Mouse (Mus musculus) forebrain, embryonic 10.5 days (tissue): ENCODE measurements around the gene Nphp3. TPM values are rescaled to one million over a fixed set of nuclear protein-coding genes. Genes with fewer than 3 reads are reported as not detected.
A peak's percentile ranks its signal among the peaks of the same experiment; 100 is the strongest.

Experiments
- DNase-seq: peaks from one replicate; pipeline ENCODE4 v3.0.0-alpha.2; 2017; ENCODE audit warnings: low spot score; ENCODE audit errors: extremely low spot score
- H3K27ac ChIP-seq: fragments of 300-500 bp; sonication (generic); 2 replicates; pipeline ENCODE4 v1.5.1; 2016; ENCODE audit warnings: mild to moderate bottlenecking
- H3K27me3 ChIP-seq: fragments of 300-500 bp; sonication (generic); 2 replicates; pipeline ENCODE4 v1.6.1; 2016; ENCODE audit warnings: mild to moderate bottlenecking; ENCODE audit not compliant: poor library complexity, severe bottlenecking
- H3K36me3 ChIP-seq: fragments of 300-500 bp; sonication (generic); replicated peaks from 2 replicates; pipeline ENCODE4 v1.6.1; 2016; ENCODE audit warnings: mild to moderate bottlenecking, moderate library complexity
- H3K4me1 ChIP-seq: fragments of 300-500 bp; sonication (generic); 2 replicates; pipeline ENCODE4 v1.6.1; 2016
- H3K4me3 ChIP-seq: fragments of 300-500 bp; sonication (generic); 2 replicates; pipeline ENCODE4 v1.5.1; 2016; ENCODE audit warnings: mild to moderate bottlenecking, moderate library complexity
- H3K9me3 ChIP-seq: fragments of 300-500 bp; sonication (generic); 2 replicates; pipeline ENCODE4 v1.6.1; 2016; ENCODE audit warnings: mild to moderate bottlenecking, moderate library complexity
- WGBS: fragments of 180-500 bp; shearing (Covaris S2); methylation state at CpG from one replicate; pipeline ENCODE4 v1.1.7; 2016; 5-methylcytosine and 5-hydroxymethylcytosine counted together
- polyA plus RNA-seq: library from polyadenylated mRNA; unstranded; fragments of >200 nt; fragmentation: Nextera tagmentation; extraction: Ambion mirVana; gene quantifications from 2 replicates; pipeline ENCODE4 v1.2.1, GENCODE M21; 2016

Gene Nphp3
- polyA plus RNA-seq, 1 experiment from 2014 or later: 4.4 TPM

GRCm38 (mm10) chr9:104070863-104071604 lies 68.7 kb downstream of the Nphp3 start:
- no peak for DNase-seq
- Histone ChIP-seq H3K9me3 (no peaks in the 10 kb centered on the region), H3K4me3 (no peak overlapping the region), H3K27ac (no peak overlapping the region), H3K36me3 (no peaks in the 10 kb centered on the region), H3K4me1 (no peaks in the 10 kb centered on the region), H3K27me3 (no peaks in the 10 kb centered on the region)
- 77% methylated on average over 8 of the region's 8 CpGs for WGBS

GRCm38 (mm10) chr9:104075808-104076207 lies 73.5 kb downstream of the Nphp3 start:
- no peak overlapping the region for H3K4me3 ChIP-seq
- no peaks in the 10 kb centered on the region for H3K4me1 ChIP-seq
- no peaks in the 10 kb centered on the region for H3K27me3 ChIP-seq
- H3K9me3 ChIP-seq: no peaks in the 10 kb centered on the region
- H3K27ac ChIP-seq: no peak overlapping the region
- DNase-seq: no peak
- no peaks in the 10 kb centered on the region for H3K36me3 ChIP-seq
- 70% methylated on average over 2 of the region's 2 CpGs for WGBS

GRCm38 (mm10) chr9:104078780-104079179 lies 76.4 kb downstream of the Nphp3 start:
- DNase-seq: no peak
- no peaks in the 10 kb centered on the region for H3K27me3 ChIP-seq
- 89% methylated on average over 1 of the region's 1 CpGs for WGBS

GRCm38 (mm10) chr9:104079379-104079778 lies 77.0 kb downstream of the Nphp3 start:
- no peak overlapping the region for H3K4me3 ChIP-seq
- WGBS: 50% methylated on average over 5 of the region's 5 CpGs
- no peaks in the 10 kb centered on the region for H3K27me3 ChIP-seq
- H3K9me3 ChIP-seq: no peaks in the 10 kb centered on the region
- no peaks in the 10 kb centered on the region for H3K4me1 ChIP-seq
- no peaks in the 10 kb centered on the region for H3K36me3 ChIP-seq
- H3K27ac ChIP-seq: no peak overlapping the region
- DNase-seq: peak; percentile 58

More at GRCm38 (mm10) chr9:104078780-104079179, 76.4 kb downstream of the Nphp3 start:
- Histone ChIP-seq H3K27ac (no peak overlapping the region), H3K4me1 (no peaks in the 10 kb centered on the region), H3K9me3 (no peaks in the 10 kb centered on the region), H3K4me3 (no peak overlapping the region), H3K36me3 (no peaks in the 10 kb centered on the region)

GRCm38 (mm10) chr9:104080038-104080437 lies 77.7 kb downstream of the Nphp3 start:
- Histone ChIP-seq H3K27ac (no peak overlapping the region), H3K27me3 (no peaks in the 10 kb centered on the region), H3K4me1 (no peaks in the 10 kb centered on the region), H3K36me3 (no peaks in the 10 kb centered on the region), H3K9me3 (no peaks in the 10 kb centered on the region), H3K4me3 (no peak overlapping the region)
- 88% methylated on average over 3 of the region's 3 CpGs for WGBS
- no peak for DNase-seq

- WGBS: 76% methylated on average over 4 of the region's 4 CpGs
Measured at GRCm38 (mm10) chr9:104085730-104086429, 83.5 kb downstream of the Nphp3 start.

GRCm38 (mm10) chr9:104088555-104088954 lies 86.2 kb downstream of the Nphp3 start:
- no peak overlapping the region for H3K4me3 ChIP-seq
- no peaks in the 10 kb centered on the region for H3K36me3 ChIP-seq
- H3K4me1 ChIP-seq: no peaks in the 10 kb centered on the region
- no peak for DNase-seq
- no peak overlapping the region for H3K27ac ChIP-seq
- WGBS: 85% methylated on average over 8 of the region's 8 CpGs
- H3K9me3 ChIP-seq: no peaks in the 10 kb centered on the region
- no peaks in the 10 kb centered on the region for H3K27me3 ChIP-seq

More at GRCm38 (mm10) chr9:104085730-104086429, 83.5 kb downstream of the Nphp3 start:
- Histone ChIP-seq H3K36me3 (no peaks in the 10 kb centered on the region), H3K9me3 (no peaks in the 10 kb centered on the region), H3K27me3 (no peaks in the 10 kb centered on the region), H3K4me3 (no peak overlapping the region), H3K27ac (no peak overlapping the region), H3K4me1 (no peaks in the 10 kb centered on the region)
- no peak for DNase-seq

- WGBS: 91% methylated on average over 5 of the region's 5 CpGs
- H3K36me3 ChIP-seq: no peaks in the 10 kb centered on the region
Measured at GRCm38 (mm10) chr9:104092945-104093344, 90.6 kb downstream of the Nphp3 start.

More at GRCm38 (mm10) chr9:104092945-104093344, 90.6 kb downstream of the Nphp3 start:
- Histone ChIP-seq H3K9me3 (no peaks in the 10 kb centered on the region), H3K4me3 (no peak overlapping the region), H3K4me1 (no peaks in the 10 kb centered on the region), H3K27ac (no peak overlapping the region), H3K27me3 (no peaks in the 10 kb centered on the region)
- DNase-seq: no peak

Other genes with a start within 250 kb of the Nphp3 start
- gene Tmem108, start 240.7 kb upstream of the Nphp3 start, polyA plus RNA-seq: 14.1 and 16.7 TPM in 2 replicates
- not detected in 2 replicates for gene Gm28305, start 38.1 kb downstream of the Nphp3 start, polyA plus RNA-seq
- 42.8 and 43.0 TPM in 2 replicates for gene Uba5, start 60.6 kb downstream of the Nphp3 start, polyA plus RNA-seq
- 8.6 and 9.0 TPM in 2 replicates for gene Acad11, start 60.8 kb downstream of the Nphp3 start, polyA plus RNA-seq
- 0.46 and 0.54 TPM in 2 replicates for gene Ackr4, start 124.4 kb downstream of the Nphp3 start, polyA plus RNA-seq